Mouse (Mus musculus) heart, embryonic 14.5 days (tissue): ENCODE measurements around the gene Zc3h12b. TPM values are rescaled to one million over a fixed set of nuclear protein-coding genes. Genes with fewer than 3 reads are reported as not detected.

Source experiments
- polyA plus RNA-seq: library from polyadenylated mRNA; unstranded; fragments of >200 nt; fragmentation: Nextera tagmentation; extraction: Ambion mirVana; gene quantifications from 2 replicates; pipeline ENCODE4 v1.2.1, GENCODE M21; 2014

Gene Zc3h12b
- polyA plus RNA-seq, 1 experiment from 2014 or later = 2.6 TPM

Other genes with a start within 250 kb of the Zc3h12b start
- 3.2 and 4.0 TPM in 2 replicates for gene Asb12, start 153.7 kb upstream of the Zc3h12b start, polyA plus RNA-seq
- gene Pfn5, start 153.6 kb upstream of the Zc3h12b start, polyA plus RNA-seq = not detected in 2 replicates
- 8.2 and 8.9 TPM in 2 replicates for gene Zc4h2, start 53.2 kb upstream of the Zc3h12b start, polyA plus RNA-seq
- 37.6 and 41.5 TPM in 2 replicates for gene Las1l, start 245.3 kb downstream of the Zc3h12b start, polyA plus RNA-seq